Mouse (Mus musculus) megakaryocyte, embryonic 14.5 days (primary cell): Measurements from ENCODE around the gene Dnah2.

Experiments
- FLI1 ChIP-seq: IDR thresholded peaks from 2 replicates; pipeline ENCODE4 v1.6.1; 2012; ENCODE audit warnings: low read length, inconsistent platforms, mixed read lengths
- GATA1 ChIP-seq: IDR thresholded peaks from 3 replicates; pipeline ENCODE4 v1.6.1; 2012; ENCODE audit warnings: mixed read lengths, low read length, inconsistent platforms, borderline replicate concordance

GRCm38 (mm10) chr11:69372780-69373170, 176.1 kb downstream of the Dnah2 start:
- TF ChIP-seq GATA1, result no peak
- no peak for TF ChIP-seq FLI1
